Mouse (Mus musculus) frontal cortex, postnatal 14 days (tissue): ENCODE measurements at regions not wholly inside any gene's neighbourhood (a gene's known extent, or its start where the extent isn't known, plus 50 kb on each side); places are given as distances from the start of the nearest gene placed in this dataset.

ENCODE experiments used
- DNase-seq, 2 experiments: peaks; one replicate each; pipeline ENCODE4 v3.0.0; 2022; ENCODE audit warnings: low spot score in 2 of 2

- DNase-seq = no peak
Observed at GRCm38 (mm10) chr13:101555371-101555874, 212.6 kb downstream of the Pik3r1 start.

DNA sequence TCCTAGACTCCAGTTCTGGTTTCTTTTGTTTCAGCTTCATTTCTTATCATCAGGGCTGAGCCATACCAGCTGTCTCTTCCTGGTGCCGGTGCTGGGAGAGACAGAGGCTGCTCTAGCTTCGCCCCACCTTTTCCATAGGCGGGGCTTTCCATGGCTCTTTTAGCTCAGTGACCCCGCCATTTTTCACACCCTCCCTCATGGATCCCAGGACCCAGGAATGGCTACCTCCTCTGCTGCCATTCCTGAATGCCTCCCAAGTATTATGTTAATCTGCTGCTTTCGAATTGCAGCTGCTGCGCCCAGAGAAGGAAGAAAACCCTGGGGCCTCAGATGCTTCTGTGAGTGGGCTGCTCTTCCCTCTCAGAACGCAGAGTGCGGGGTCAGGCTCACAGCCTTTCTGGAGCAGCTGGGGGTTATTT is 214.9 kb downstream of the Pik3r1 start:
- DNase-seq = no peak

DNA sequence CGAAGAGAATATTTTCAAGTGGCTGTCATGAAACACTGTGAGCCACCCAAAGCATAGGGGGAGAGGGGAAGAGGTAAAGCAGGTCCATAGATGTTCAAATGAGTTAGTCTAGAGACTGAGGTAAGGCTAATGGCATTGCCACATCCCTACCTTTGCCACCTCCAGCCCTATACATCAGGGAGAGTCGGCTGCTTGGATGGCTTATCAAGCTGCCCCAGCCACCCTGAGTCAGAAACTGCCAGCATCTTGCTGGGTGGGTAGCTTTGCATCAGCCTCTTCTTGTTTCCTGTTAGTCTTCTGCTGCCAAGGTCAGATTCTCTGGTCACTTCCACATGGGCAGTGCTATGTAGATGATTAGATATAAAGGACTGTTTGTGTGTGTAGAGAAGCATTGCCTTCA is 215.6 kb downstream of the Pik3r1 start:
- DNase-seq = no peak

DNA sequence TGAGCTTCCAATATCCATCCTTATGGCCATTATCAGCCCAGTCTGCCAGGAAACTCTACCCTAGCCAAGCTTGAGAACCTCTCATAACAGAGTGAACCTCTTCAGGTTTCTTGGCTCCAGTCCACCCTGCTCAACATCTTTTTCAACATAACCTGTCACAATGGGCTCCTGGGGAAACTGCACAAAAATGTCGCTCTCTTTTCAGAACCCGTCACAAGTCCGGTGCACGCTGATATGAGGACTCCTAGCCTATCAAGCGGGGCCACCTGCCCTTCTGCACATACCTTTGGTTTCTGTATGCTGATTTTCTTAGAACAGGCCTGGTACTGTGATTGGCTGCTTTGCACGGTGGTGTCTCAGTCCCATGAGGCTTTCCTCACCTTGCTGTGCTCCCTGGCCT is 216.9 kb downstream of the Pik3r1 start:
- no peak for DNase-seq

- DNase-seq = no peak
Observed at GRCm38 (mm10) chr13:101550526-101550925, 217.5 kb downstream of the Pik3r1 start.

- no peak for DNase-seq
Observed at GRCm38 (mm10) chr13:101547887-101548286, 220.1 kb downstream of the Pik3r1 start.

- no peak for DNase-seq
Observed at GRCm38 (mm10) chr13:101547365-101547764, 220.7 kb downstream of the Pik3r1 start.

- DNase-seq = no peak
Observed at GRCm38 (mm10) chr13:101545344-101546181, 222.5 kb downstream of the Pik3r1 start.

DNA sequence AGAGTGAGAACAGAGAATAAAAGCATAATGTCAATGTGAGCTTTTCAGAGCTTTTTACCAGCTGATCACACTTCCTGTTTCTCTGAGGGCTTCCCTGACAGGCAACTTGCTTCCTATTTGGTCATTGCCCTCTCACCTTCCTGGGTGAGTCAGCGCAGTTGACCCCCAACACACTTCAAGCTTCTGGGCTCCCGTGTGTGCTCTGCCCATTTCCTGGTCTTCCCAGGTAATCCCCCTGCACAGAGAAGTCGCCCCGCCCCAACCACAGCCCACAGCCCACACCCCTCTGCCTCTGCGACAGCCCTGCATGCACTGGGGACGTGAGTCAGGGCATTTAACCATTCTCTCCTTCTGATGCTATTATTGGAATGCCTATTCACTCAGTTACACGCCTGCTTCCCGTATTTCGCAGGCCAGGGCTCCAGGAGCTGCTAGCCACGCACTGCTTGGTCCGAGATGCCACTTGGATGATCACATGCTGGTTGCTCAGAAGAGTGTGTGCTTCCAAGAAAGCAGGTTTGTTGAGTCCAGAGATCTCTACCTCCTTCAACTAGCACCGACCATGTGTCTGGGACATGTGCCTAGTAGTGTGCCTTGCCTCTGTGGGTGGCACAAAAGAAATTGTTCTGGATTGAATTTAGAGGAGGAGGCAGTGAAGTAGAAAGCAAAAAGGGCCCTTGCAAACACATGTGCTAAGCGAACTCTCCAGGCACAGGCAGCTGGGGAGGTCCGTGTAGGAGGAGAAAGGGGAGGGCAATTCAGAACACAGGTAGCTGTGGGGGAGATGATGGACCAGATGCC is 227.4 kb downstream of the Pik3r1 start:
- no peak for DNase-seq

- DNase-seq = no peak
Observed at GRCm38 (mm10) chr13:101538110-101538509, 229.9 kb downstream of the Pik3r1 start.

GRCm38 (mm10) chr13:101536019-101536418 is 232.0 kb downstream of the Pik3r1 start:
- no peak for DNase-seq

GRCm38 (mm10) chr13:101535331-101535866 is 232.6 kb downstream of the Pik3r1 start:
- no peak for DNase-seq

GRCm38 (mm10) chr13:101534490-101534889 is 233.5 kb downstream of the Pik3r1 start:
- no peak for DNase-seq

- DNase-seq = no peak
Observed at GRCm38 (mm10) chr13:101532913-101533312, 235.1 kb downstream of the Pik3r1 start.

GRCm38 (mm10) chr13:101527691-101528090 is 240.3 kb downstream of the Pik3r1 start:
- no peak for DNase-seq

GRCm38 (mm10) chr13:101524781-101525180 is 243.2 kb downstream of the Pik3r1 start:
- no peak for DNase-seq

DNA sequence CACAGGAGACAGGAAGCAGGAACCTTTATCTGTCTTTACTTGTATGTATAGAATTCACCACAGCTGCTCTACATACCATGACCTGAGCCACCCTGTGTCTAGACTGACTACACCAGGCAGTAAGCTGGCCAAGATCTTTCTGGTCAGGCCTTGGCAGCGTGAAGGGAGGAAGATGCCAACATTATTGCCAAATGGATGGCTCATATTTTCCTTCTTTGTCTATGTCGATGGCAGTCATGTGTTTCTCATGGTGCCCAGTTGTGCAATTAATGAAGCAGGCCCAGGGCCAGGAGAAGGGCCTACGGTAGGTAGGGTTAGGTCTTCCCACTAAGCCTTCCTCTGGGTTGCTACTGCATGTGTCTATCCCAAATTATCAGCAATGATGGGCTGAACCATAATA is 243.8 kb downstream of the Pik3r1 start:
- DNase-seq = no peak

DNA sequence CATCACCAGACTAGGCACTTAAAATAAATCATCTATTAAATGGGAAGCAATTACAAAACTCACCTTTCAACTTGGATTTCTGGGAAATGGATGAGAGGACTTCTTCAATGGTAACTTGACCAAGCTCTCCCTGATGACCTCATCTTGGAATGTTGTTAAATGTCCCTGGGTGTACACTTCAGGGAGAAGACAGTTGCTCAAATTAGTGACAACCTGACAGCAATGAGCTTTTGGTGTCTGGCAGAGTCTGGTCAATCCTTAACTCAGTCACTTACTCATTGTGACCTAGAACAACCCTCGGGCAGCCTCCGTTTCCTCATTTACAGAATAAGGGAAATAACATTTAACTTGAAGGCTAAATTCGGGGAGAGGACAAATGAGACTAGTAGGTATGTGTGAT is 244.5 kb downstream of the Pik3r1 start:
- no peak for DNase-seq

GRCm38 (mm10) chr13:101522597-101522996 is 245.4 kb downstream of the Pik3r1 start:
- DNase-seq = no peak

DNA sequence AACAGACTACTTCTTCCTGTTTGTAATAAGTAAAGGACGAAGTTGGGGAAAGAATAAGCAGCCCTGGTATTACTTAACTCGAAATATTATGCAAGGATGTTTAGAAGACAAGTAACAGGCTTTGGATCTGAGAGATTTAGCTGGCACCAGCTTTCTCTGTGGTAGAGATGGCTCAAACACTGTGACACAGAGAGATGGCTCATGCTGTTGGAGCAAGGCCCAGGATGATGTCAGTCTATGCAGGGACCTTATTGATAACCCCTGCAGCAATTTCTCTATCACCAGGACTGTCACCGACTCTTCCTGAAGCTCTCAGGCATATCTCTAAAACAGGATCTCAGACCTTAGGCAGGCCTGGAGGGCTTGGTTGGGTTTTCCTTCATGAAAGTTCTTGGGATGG is 254.7 kb downstream of the Pik3r1 start:
- no peak for DNase-seq

DNA sequence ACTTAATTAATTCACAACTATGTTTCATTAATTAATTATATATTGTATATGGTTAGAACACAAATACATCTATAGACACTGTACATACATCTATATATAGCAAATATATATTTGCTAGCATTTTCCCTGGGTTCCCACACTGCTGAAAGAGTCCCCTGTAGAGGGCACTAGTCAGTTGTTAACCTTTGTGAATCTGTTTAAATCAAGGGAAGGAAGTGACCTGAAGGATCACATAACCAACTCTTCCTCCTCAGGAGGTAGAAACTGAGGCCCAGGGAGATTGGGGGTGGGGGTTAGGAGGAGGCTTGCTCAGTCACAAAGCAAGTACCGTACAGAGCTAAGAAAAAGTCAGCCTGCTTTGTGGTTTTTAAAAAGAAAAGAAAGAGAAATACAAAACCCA is 258.1 kb downstream of the Pik3r1 start:
- no peak for DNase-seq

- no peak for DNase-seq
Observed at GRCm38 (mm10) chr13:101508331-101508730, 259.7 kb downstream of the Pik3r1 start.
